Mouse (Mus musculus) small intestine, adult 2 months (tissue): ENCODE results near the gene Ets2. TPM values are rescaled to one million over a fixed set of nuclear protein-coding genes. Genes with fewer than 3 reads are reported as not detected.
"Not testable (repeated sequence)": the region's sequence is repeated elsewhere in the genome, so short reads cannot be mapped to it uniquely, and the experiment has no call there.

Experiments
- H3K27ac ChIP-seq: fragments of 200-500 bp; 2 replicates; pipeline ENCODE4 v1.5.1; 2012; ENCODE audit warnings: low read depth, low read length, control low read depth, inconsistent platforms; ENCODE audit not compliant: insufficient read depth
- H3K27me3 ChIP-seq: fragments of 200-500 bp; 2 replicates; pipeline ENCODE4 v1.6.1; 2012; ENCODE audit warnings: mild to moderate bottlenecking, moderate library complexity, low read length, inconsistent platforms; ENCODE audit not compliant: control insufficient read depth, insufficient read depth
- H3K36me3 ChIP-seq: fragments of 200-500 bp; 2 replicates; pipeline ENCODE4 v1.6.1; 2012; ENCODE audit warnings: mild to moderate bottlenecking, low read length, control low read depth, inconsistent platforms; ENCODE audit not compliant: control insufficient read depth, insufficient read depth
- H3K4me1 ChIP-seq: fragments of 200-500 bp; 2 replicates; pipeline ENCODE4 v1.6.1; 2012; ENCODE audit warnings: low read length, inconsistent platforms, mixed read lengths; ENCODE audit not compliant: control insufficient read depth, insufficient read depth, insufficient read length
- H3K4me3 ChIP-seq: fragments of 200-500 bp; 2 replicates; pipeline ENCODE4 v1.5.1; 2012; ENCODE audit warnings: low read depth, mild to moderate bottlenecking, control low read depth, inconsistent platforms, low read length, moderate library complexity
- CTCF ChIP-seq: fragments of 200-500 bp; IDR thresholded peaks from 2 replicates; pipeline ENCODE4 v1.5.1; 2012; ENCODE audit warnings: low read depth, mild to moderate bottlenecking, control low read depth, inconsistent platforms, low read length, moderate library complexity, mixed read lengths; ENCODE audit not compliant: insufficient replicate concordance, insufficient read length; ENCODE audit errors: extremely low read depth
- POLR2A ChIP-seq: fragments of 200-500 bp; IDR thresholded peaks from 2 replicates; pipeline ENCODE4 v1.6.1; 2012; ENCODE audit warnings: low read depth, mild to moderate bottlenecking, control low read depth, inconsistent platforms, low read length, moderate library complexity
- WGBS: fragments of 180-500 bp; shearing (Covaris S2); methylation state at CpG from one replicate; pipeline ENCODE4 v1.1.7; 2018; 5-methylcytosine and 5-hydroxymethylcytosine counted together
- polyA plus RNA-seq: library from polyadenylated mRNA; depleted of rRNA; stranded (reverse); fragments of >200 nt; gene quantifications from 2 replicates; pipeline ENCODE4 v1.2.3, GENCODE M21; 2012

Gene Ets2
- polyA plus RNA-seq, 1 experiment = 115 TPM

DNA sequence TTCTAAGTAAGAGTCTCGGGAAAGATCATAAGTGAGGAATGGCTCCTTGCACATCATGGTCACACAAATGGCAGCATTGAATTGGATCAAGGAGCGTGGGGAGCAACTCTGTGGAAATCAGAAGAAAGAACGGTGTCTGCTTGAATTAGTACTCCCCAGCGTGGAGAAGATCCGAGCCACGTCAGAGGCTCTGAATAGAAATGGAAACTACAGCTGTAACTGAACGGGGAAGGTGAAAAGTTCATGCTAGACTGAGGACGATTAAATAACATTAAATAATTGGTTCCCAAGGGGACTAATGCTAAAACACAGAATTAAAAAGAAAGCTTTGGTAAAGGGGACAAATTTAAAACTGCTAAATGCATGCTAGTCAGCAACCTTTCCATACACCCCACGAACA, 50.6 kb downstream of the Ets2 start:
- peaks cover 10% of the 10 kb centered on the region for H3K4me1 ChIP-seq
- 83% methylated on average over 9 of the region's 9 CpGs for WGBS
- H3K4me3 ChIP-seq = no peak overlapping the region
- no peaks in the 10 kb centered on the region for H3K36me3 ChIP-seq
- no peaks in the 10 kb centered on the region for H3K27me3 ChIP-seq
- H3K27ac ChIP-seq = no peak overlapping the region
- TF ChIP-seq CTCF = no peak
- no peak for TF ChIP-seq POLR2A

DNA sequence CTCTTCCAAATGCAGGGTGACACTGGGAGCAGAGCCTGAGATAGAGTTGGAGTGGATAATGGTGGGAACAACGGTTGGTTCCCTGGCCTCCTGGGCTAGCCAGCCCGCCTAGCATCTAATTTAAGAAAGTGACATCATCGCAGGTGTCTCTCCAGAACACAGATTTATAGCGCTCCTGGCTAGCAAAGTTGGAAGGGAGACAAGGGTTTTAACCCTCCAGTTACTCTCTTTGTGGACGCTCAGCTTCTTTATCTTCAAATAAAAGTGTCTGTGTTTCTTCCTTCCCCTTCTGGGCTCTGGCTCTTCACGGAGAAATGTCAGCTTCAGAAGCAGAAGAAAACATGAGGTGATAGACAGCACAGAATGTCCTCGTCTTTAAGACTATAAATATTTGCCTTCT, 51.4 kb downstream of the Ets2 start:
- TF ChIP-seq CTCF (no peak), POLR2A (no peak)
- H3K36me3 ChIP-seq = no peaks in the 10 kb centered on the region
- no peak overlapping the region for H3K27ac ChIP-seq
- H3K27me3 ChIP-seq = no peaks in the 10 kb centered on the region
- WGBS = 15% methylated on average over 7 of the region's 7 CpGs
- no peak overlapping the region for H3K4me3 ChIP-seq
- H3K4me1 ChIP-seq = peaks cover 10% of the 10 kb centered on the region

DNA sequence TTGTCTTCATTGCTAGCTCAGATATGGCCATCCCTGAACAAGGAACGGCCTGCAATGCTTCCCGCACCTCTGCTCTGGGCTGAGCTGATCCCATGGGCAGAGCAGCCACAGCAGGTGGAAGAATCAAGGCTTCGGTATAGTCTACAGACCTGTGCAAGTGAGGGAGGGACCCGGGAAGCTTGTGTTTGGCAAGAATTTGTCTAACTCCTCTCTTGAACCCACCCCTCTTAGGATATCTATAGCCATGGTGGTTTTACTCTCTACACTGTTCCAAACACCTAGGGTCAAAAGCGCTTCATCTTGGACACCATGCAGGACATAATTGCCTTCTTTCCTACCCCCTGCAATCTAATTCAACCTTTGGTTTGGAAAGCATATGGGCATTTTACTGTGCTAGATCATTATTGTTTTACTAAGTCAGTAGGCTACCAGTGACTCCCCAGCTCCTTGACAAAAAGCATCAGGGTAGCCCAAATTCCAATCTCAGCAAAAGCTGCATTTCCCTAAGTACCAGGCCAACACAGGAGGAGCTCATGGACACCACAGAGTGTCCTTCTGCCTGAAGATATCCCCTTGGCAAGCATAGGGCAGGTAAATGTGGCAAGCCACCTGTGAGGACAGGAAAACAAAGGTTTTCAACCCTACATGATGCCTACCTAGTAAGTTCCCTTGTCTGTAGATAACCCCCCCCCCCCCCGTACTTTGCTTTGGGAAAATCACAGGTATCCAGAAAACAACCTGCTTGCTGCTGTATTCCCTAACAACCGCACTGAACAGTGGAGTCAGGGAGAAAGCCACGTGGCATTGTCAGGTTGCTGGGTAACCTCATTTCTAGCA, 57.5 kb downstream of the Ets2 start:
- H3K4me1 ChIP-seq = peaks cover 2% of the 10 kb centered on the region; the same call in 1 of the 2 replicates
- no peak overlapping the region for H3K27ac ChIP-seq
- TF ChIP-seq CTCF (no peak), POLR2A (no peak)
- H3K27me3 ChIP-seq = no peaks in the 10 kb centered on the region
- H3K4me3 ChIP-seq = no peak overlapping the region
- H3K36me3 ChIP-seq = no peaks in the 10 kb centered on the region
- 91% methylated on average over 8 of the region's 8 CpGs for WGBS

DNA sequence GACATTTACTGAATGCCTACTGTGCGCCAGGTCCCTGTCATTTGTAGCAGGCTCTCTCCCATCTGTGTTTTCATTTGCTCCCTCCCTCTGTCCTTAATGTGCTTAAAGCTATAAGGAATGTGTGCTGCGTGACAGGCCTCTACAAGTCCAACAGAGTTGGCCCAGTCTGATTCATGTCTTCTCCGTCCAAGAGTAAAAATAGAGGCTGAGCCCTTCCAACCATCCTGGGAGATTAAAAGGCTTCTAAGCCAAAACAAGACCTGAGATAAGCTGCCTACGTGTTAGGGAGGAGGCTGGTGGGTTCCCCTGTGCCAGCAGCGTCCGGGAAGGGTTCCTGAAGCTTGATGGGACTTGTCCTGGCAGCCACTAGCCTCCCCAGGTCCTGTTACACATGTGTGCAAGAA, 58.1 kb downstream of the Ets2 start:
- Histone ChIP-seq H3K4me3 (no peak overlapping the region), H3K27me3 (no peaks in the 10 kb centered on the region), H3K27ac (no peak overlapping the region), H3K36me3 (no peaks in the 10 kb centered on the region), H3K4me1 (peaks cover 2% of the 10 kb centered on the region; the same call in 1 of the 2 replicates)
- TF ChIP-seq POLR2A (no peak), CTCF (no peak)
- WGBS = 84% methylated on average over 6 of the region's 6 CpGs

DNA sequence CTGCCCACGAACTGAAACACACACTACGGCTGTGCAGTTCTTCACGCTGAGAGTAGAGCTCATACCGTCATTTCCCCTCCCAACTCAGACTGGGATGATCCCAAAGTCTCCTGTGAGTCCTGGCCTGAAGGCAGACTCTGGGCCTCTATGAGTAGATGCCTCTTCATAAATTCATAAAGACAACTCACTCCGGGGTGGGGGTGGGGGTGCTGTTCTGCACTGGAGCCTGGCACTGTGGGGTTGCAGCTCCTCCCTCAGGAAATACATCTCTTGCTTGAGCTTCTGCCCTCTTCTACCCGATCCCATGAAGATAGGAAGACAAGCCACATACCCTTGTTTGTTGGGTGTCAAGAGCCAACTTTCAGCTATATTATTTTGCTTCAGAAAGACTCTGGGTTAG, 59.9 kb downstream of the Ets2 start:
- WGBS = 74% methylated on average over 6 of the region's 6 CpGs
- no peak overlapping the region for H3K27ac ChIP-seq
- H3K4me1 ChIP-seq = peaks cover 2% of the 10 kb centered on the region; the same call in 1 of the 2 replicates

DNA sequence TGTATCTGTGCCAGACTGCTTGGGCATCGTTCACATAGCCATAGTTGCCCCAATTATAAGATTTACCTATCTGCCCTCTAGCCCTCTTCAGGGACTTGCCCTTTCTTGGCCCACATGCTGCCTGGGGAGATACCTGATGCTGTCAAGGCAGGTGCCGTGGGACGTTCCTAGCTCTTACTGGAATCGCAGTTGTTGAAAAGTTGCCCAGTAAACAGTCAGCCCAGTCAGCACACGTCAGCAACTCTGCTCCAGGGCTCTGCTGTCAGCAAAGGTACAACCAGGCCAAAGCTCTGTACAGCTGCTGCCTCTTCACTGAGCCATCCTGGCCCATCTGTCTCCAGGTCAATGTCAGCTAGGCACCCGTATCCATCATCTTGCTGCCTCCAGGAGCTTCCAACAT, 61.3 kb downstream of the Ets2 start:
- Histone ChIP-seq H3K4me3 (no peak overlapping the region), H3K27me3 (no peaks in the 10 kb centered on the region), H3K27ac (no peak overlapping the region), H3K36me3 (no peaks in the 10 kb centered on the region), H3K4me1 (peaks cover 2% of the 10 kb centered on the region; the same call in 1 of the 2 replicates)
- TF ChIP-seq POLR2A = no peak
- no peak for TF ChIP-seq CTCF
- 46% methylated on average over 6 of the region's 6 CpGs for WGBS

More for the DNA sequence above, 59.9 kb downstream of the Ets2 start:
- Histone ChIP-seq H3K36me3 (no peaks in the 10 kb centered on the region), H3K27me3 (no peaks in the 10 kb centered on the region), H3K4me3 (no peak overlapping the region)
- TF ChIP-seq CTCF = no peak

DNA sequence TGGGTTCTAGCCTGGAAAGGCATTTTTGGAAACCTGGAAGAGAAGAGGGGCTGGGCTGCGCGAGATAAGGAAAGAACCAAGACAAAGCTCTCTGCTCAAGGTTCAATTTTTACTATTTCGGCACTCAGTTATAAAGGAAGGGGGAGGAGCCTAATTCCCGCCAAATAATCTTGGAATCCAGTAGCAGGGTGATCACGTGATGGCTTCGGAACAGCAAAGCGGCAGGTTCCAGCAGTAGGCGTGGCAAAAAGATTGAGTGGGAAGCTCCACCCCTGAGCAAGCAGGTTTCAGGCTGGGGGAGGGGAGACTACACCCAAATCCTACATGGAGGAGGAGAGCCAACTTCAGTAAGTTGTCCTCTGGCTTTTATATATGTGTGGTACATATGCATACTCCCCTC, 62.2 kb downstream of the Ets2 start:
- H3K4me1 ChIP-seq, H3K4me3 ChIP-seq, H3K27ac ChIP-seq, H3K36me3 ChIP-seq, H3K27me3 ChIP-seq: not testable (repeated sequence)
- WGBS = 26% methylated on average over 8 of the region's 8 CpGs
